Mouse (Mus musculus): ENCODE results near the gene Zfp663. TPM values are rescaled to one million over a fixed set of nuclear protein-coding genes. Genes with fewer than 3 reads are reported as not detected.

Gene Zfp663
- polyA plus RNA-seq, 1 experiment = 0.46 TPM

Other genes starting within 250 kb of the Zfp663 start
- 33.3 and 38.6 TPM in 2 replicates for gene Cdh22, start 133.9 kb downstream of the Zfp663 start, polyA plus RNA-seq (2012; rRNA removed)
- 58.6 and 62.5 TPM in 2 replicates for gene Slc35c2, start 80.9 kb downstream of the Zfp663 start, polyA plus RNA-seq (2012; rRNA removed)
- 185 TPM in 2 replicates for gene Elmo2, start 42.2 kb downstream of the Zfp663 start, polyA plus RNA-seq (2012; rRNA removed)
- 9.7 and 10.1 TPM in 2 replicates for gene Zfp334, start 19.5 kb upstream of the Zfp663 start, polyA plus RNA-seq (2012; rRNA removed)
- 0.02 TPM in 2 replicates for gene Ocstamp, start 31.7 kb upstream of the Zfp663 start, polyA plus RNA-seq (2012; rRNA removed)
- 30.1 and 33.8 TPM in 2 replicates for gene Slc13a3, start 104.5 kb upstream of the Zfp663 start, polyA plus RNA-seq (2012; rRNA removed)
- gene Trp53rka, start 124.6 kb upstream of the Zfp663 start, polyA plus RNA-seq (2012; rRNA removed) = 24.6 and 27.4 TPM in 2 replicates
- 1.4 and 2.0 TPM in 2 replicates for gene Slc2a10, start 135.1 kb upstream of the Zfp663 start, polyA plus RNA-seq (2012; rRNA removed)
- 11.9 and 17.1 TPM in 2 replicates for gene Eya2, start 226.3 kb upstream of the Zfp663 start, polyA plus RNA-seq (2012; rRNA removed)

All from frontal cortex, adult 2 months (tissue).